Comparison of ENCODE assay signal across 15 mouse cellular contexts in genomic region chr4:33465871-33466270, GRCm38 (mm10).
DNase-seq lines count a peak whose midpoint lies in the region; ATAC-seq and TF ChIP-seq lines count a peak whose summit lies in the region.
"Had no signal": no experiment of that assay in that cellular context is flagged by ENCODE, and none has a peak within 500 bp of the region (broad histone marks: within the 10 kb centered on the region; RNA-seq: fewer than 3 reads in every experiment).

No protein-coding gene starts in this region.

- WGBS in neural tube, embryonic 14.5 days = 92% methylated on average over 3 of the region's 3 CpGs
- 72% methylated on average over 3 of the region's 3 CpGs for WGBS in liver, embryonic 14.5 days (ENCODE audit: insufficient replicate concordance)

- TF ChIP-seq CTCF in liver, embryonic 14.5 days (IDR thresholded peaks at IDR 0.05; ENCODE audit: low read depth) = no peak

- no peak for TF ChIP-seq EP300 in liver, embryonic 14.5 days (IDR thresholded peaks at IDR 0.05; ENCODE audit: low read depth)

- ATAC-seq in neural tube, embryonic 14.5 days (ENCODE audit: low read depth) = peak; percentile 21; the same call in 1 of the 2 replicates
- ATAC-seq in liver, embryonic 14.5 days (ENCODE audit: insufficient read depth) = peak; percentile 11; the same call in 1 of the 2 replicates
- peak; percentile 19; the same call in 1 of the 2 replicates for ATAC-seq in megakaryocyte-erythroid progenitor cell, adult 5-6 weeks (replicated peaks; ENCODE audit: low FRiP score, low TSS enrichment, poor library complexity, severe bottlenecking)
- ATAC-seq: inflammation-experienced regulatory T-cells, adult 6 months had no signal

- no peaks in the 10 kb centered on the region for H3K4me1 ChIP-seq in neural tube, embryonic 14.5 days (ENCODE audit: control insufficient read depth, insufficient read depth, low read length)
- peaks cover 48% of the 10 kb centered on the region in 2 experiments for H3K4me1 ChIP-seq in liver, embryonic 14.5 days (replicated peaks; ENCODE audit: control insufficient read depth in 2 of 2, insufficient read depth in 2 of 2, low read length in 1 of 2)
- H3K4me1 ChIP-seq: forebrain, embryonic 12.5 days; heart, embryonic 15.5 days had no signal

- no peak overlapping the region for H3K27ac ChIP-seq in neural tube, embryonic 14.5 days (ENCODE audit: low read depth, low read length)
- peak overlapping the region; percentile 100 for H3K27ac ChIP-seq in liver, embryonic 14.5 days
- H3K27ac ChIP-seq: forebrain, embryonic 12.5 days; heart, embryonic 15.5 days had no signal

- no peak overlapping the region for H3K9ac ChIP-seq in neural tube, embryonic 14.5 days (replicated peaks; ENCODE audit: low read depth, low read length)
- peak overlapping the region; percentile 77 for H3K9ac ChIP-seq in liver, embryonic 14.5 days (replicated peaks)
- H3K9ac ChIP-seq: forebrain, embryonic 12.5 days; heart, embryonic 15.5 days had no signal

- H3K9me3 ChIP-seq in neural tube, embryonic 14.5 days (ENCODE audit: control insufficient read depth, low read length) = no peaks in the 10 kb centered on the region
- no peaks in the 10 kb centered on the region for H3K9me3 ChIP-seq in liver, embryonic 14.5 days (ENCODE audit: control insufficient read depth, low read length)
- H3K9me3 ChIP-seq: forebrain, embryonic 12.5 days; heart, embryonic 15.5 days had no signal

- intact Hi-C loops in gastrocnemius, postnatal 14 days (cut with DNase I; ENCODE audit: low total_unique reads) = no loop called here

- no peaks in the 10 kb centered on the region for H3K27me3 ChIP-seq in neural tube, embryonic 14.5 days (ENCODE audit: control insufficient read depth, insufficient read depth, low read length)
- H3K27me3 ChIP-seq in liver, embryonic 14.5 days (ENCODE audit: control insufficient read depth, insufficient read depth, low read length) = no peaks in the 10 kb centered on the region
- H3K27me3 ChIP-seq: forebrain, embryonic 12.5 days; heart, embryonic 15.5 days had no signal

- no peak overlapping the region for H3K4me3 ChIP-seq in neural tube, embryonic 14.5 days (ENCODE audit: low read depth, low read length)
- peak overlapping the region in 1 of 2 experiments; percentile 39; a peak in 1 of 4 replicates for H3K4me3 ChIP-seq in liver, embryonic 14.5 days (ENCODE audit: insufficient read depth in 1 of 2, low read depth in 2 of 2, low read length in 2 of 2)
- H3K4me3 ChIP-seq: forebrain, embryonic 12.5 days; heart, embryonic 15.5 days had no signal

- no peak overlapping the region for H3K4me2 ChIP-seq in neural tube, embryonic 14.5 days (ENCODE audit: low read depth, low read length)
- peak overlapping the region; percentile 72 for H3K4me2 ChIP-seq in liver, embryonic 14.5 days (ENCODE audit: low read depth)
- H3K4me2 ChIP-seq: forebrain, embryonic 12.5 days; heart, embryonic 15.5 days; midbrain, embryonic 11.5 days had no signal

- no peaks in the 10 kb centered on the region for H3K36me3 ChIP-seq in neural tube, embryonic 14.5 days (ENCODE audit: control insufficient read depth, insufficient read depth, low read length)
- H3K36me3 ChIP-seq in liver, embryonic 14.5 days (replicated peaks; ENCODE audit: control insufficient read depth, insufficient read depth, low read depth) = no peaks in the 10 kb centered on the region
- H3K36me3 ChIP-seq: heart, embryonic 15.5 days had no signal

- peak; percentile 13 for DNase-seq in gastrocnemius, adult 18-20 months (ENCODE audit: low spot score)
- no peak for DNase-seq in gastrocnemius, postnatal 14 days
- no peak for DNase-seq in neural tube, embryonic 10.5 days (ENCODE audit: extremely low spot score, low spot score)
- DNase-seq in liver, embryonic 14.5 days (ENCODE audit: low read depth in 3 of 3, low spot score in 3 of 3) = peak in 2 of 3 experiments; percentile 24 to 37
- no peak for DNase-seq in right cerebral cortex, postnatal 14 days
- DNase-seq in Muller cell, postnatal 12 days (ENCODE audit: inconsistent ontology term) = no peak
- DNase-seq: cerebellum, adult 8-10 months; kidney, postnatal 25 days; layer of hippocampus, postnatal 36 days had no signal

Comparison
In these comparisons a context has a peak if more than half of its experiments do, and no peak if none do; other contexts are left out.
1. DNase-seq: peak in gastrocnemius, adult 18-20 months (single experiment) and liver, embryonic 14.5 days (2 of 3); none in gastrocnemius, postnatal 14 days (single experiment), neural tube, embryonic 10.5 days (single experiment), right cerebral cortex, postnatal 14 days (single experiment) and Muller cell, postnatal 12 days (single experiment).
2. Peak in every context shown above with its lines, with median percentiles within 50 percentile points of each other: ATAC-seq.